Mouse (Mus musculus) intestine, postnatal 0 days (tissue): ENCODE data around the gene Ino80. TPM values are rescaled to one million over a fixed set of nuclear protein-coding genes. Genes with fewer than 3 reads are reported as not detected.

Source experiments
- ATAC-seq: fragments of 200-750 bp; cut with Nextera tagmentation; 2 replicates; pipeline ENCODE4 v1.8.0; 2017; ENCODE audit warnings: mild to moderate bottlenecking, moderate TSS enrichment, moderate library complexity
- H3K27ac ChIP-seq: fragments of 300-500 bp; sonication (generic); 2 replicates; pipeline ENCODE4 v1.5.1; 2014; ENCODE audit warnings: mild to moderate bottlenecking, low read depth, low read length, moderate library complexity
- H3K27me3 ChIP-seq: fragments of 300-500 bp; sonication (generic); replicated peaks from 2 replicates; pipeline ENCODE4 v1.6.1; 2014; ENCODE audit warnings: low read length, mixed read lengths; ENCODE audit not compliant: control insufficient read depth, insufficient read depth
- H3K36me3 ChIP-seq: fragments of 300-500 bp; sonication (generic); 2 replicates; pipeline ENCODE4 v1.6.1; 2014; ENCODE audit warnings: mild to moderate bottlenecking, moderate library complexity; ENCODE audit not compliant: control insufficient read depth, insufficient read depth
- H3K4me1 ChIP-seq: fragments of 300-500 bp; sonication (generic); replicated peaks from 2 replicates; pipeline ENCODE4 v1.6.1; 2014; ENCODE audit warnings: antibody characterized with exemption, low read length, mixed read lengths; ENCODE audit not compliant: control insufficient read depth, insufficient read depth
- H3K4me2 ChIP-seq: fragments of 300-500 bp; sonication (generic); replicated peaks from 2 replicates; pipeline ENCODE4 v1.6.1; 2014; ENCODE audit warnings: low read depth, mild to moderate bottlenecking, moderate library complexity
- H3K4me3 ChIP-seq: fragments of 300-500 bp; sonication (generic); 2 replicates; pipeline ENCODE4 v1.5.1; 2014; ENCODE audit warnings: low read depth, low read length
- H3K9ac ChIP-seq: fragments of 300-500 bp; sonication (generic); 2 replicates; pipeline ENCODE4 v1.6.1; 2014; ENCODE audit warnings: mild to moderate bottlenecking, low read depth, low read length
- H3K9me3 ChIP-seq: fragments of 300-500 bp; sonication (generic); 2 replicates; pipeline ENCODE4 v1.6.1; 2016; ENCODE audit warnings: mixed run types; ENCODE audit not compliant: control insufficient read depth
- CTCF ChIP-seq: sonication (generic); IDR thresholded peaks from 2 replicates; pipeline ENCODE4 v1.5.1; 2016; ENCODE audit warnings: low read depth, mild to moderate bottlenecking, control low read depth, antibody characterized with exemption, moderate library complexity
- WGBS: fragments of 180-500 bp; shearing (Covaris S2); extraction: QIAGEN DNeasy Blood & Tissue Kit; methylation state at CpG from one replicate; pipeline ENCODE4 v1.1.7; 2014; 5-methylcytosine and 5-hydroxymethylcytosine counted together
- polyA plus RNA-seq: library from polyadenylated mRNA; unstranded; fragments of >200 nt; fragmentation: Nextera tagmentation; extraction: Ambion mirVana; gene quantifications from 2 replicates; pipeline ENCODE4 v1.2.1, GENCODE M21; 2015

The Ino80 gene
- polyA plus RNA-seq, 1 experiment from 2014 or later = 2.4 TPM

GRCm38 (mm10) chr2:119329123-119329817 is 148.2 kb downstream of the Ino80 start:
- Histone ChIP-seq H3K4me3 (no peak overlapping the region), H3K9ac (no peak overlapping the region), H3K27ac (no peak overlapping the region), H3K36me3 (peaks cover 4% of the 10 kb centered on the region; the same call in 1 of the 2 replicates), H3K4me1 (peaks cover 5% of the 10 kb centered on the region), H3K9me3 (no peaks in the 10 kb centered on the region), H3K4me2 (0 out of 2 replicates have a peak overlapping the region, but pooled peaks have one; percentile 98), H3K27me3 (peaks cover 15% of the 10 kb centered on the region; the same call in 1 of the 2 replicates)
- WGBS = 42% methylated on average over 3 of the region's 3 CpGs
- ATAC-seq = peak; percentile 77
- no peak for TF ChIP-seq CTCF

DNA sequence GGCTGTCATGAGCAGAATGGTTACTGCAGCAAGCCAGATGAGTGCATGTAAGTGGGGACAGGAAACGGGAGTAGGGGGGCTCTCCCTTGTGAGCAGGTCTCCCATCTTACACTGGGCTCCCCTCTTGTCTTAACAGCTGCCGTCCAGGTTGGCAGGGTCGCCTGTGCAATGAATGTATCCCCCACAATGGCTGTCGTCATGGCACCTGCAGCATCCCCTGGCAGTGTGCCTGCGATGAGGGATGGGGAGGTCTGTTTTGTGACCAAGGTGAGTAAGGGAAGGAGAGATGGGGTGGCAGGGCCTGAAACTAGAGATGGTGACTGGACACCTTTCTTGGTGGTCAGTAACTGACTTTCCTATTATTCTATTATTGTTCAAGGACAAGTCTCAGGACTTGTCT is 148.9 kb downstream of the Ino80 start:
- Histone ChIP-seq H3K9me3 (no peaks in the 10 kb centered on the region), H3K4me3 (peak overlapping the region; percentile 55; the same call in 1 of the 2 replicates), H3K27me3 (peaks cover 20% of the 10 kb centered on the region), H3K9ac (no peak overlapping the region), H3K4me1 (peaks cover 5% of the 10 kb centered on the region), H3K4me2 (peak overlapping the region; percentile 98), H3K27ac (no peak overlapping the region), H3K36me3 (peaks cover 4% of the 10 kb centered on the region; the same call in 1 of the 2 replicates)
- 42% methylated on average over 5 of the region's 5 CpGs for WGBS
- ATAC-seq = no peak
- TF ChIP-seq CTCF = no peak

GRCm38 (mm10) chr2:119327942-119328526 is 149.5 kb downstream of the Ino80 start:
- peak overlapping the region; percentile 55; the same call in 1 of the 2 replicates for H3K4me3 ChIP-seq
- H3K27me3 ChIP-seq = peaks cover 26% of the 10 kb centered on the region
- ATAC-seq = no peak
- no peaks in the 10 kb centered on the region for H3K9me3 ChIP-seq
- H3K9ac ChIP-seq = no peak overlapping the region
- peaks cover 4% of the 10 kb centered on the region; the same call in 1 of the 2 replicates for H3K36me3 ChIP-seq
- TF ChIP-seq CTCF = no peak
- peak overlapping the region; percentile 98 for H3K4me2 ChIP-seq
- 60% methylated on average over 11 of the region's 11 CpGs for WGBS
- H3K4me1 ChIP-seq = peaks cover 5% of the 10 kb centered on the region
- no peak overlapping the region for H3K27ac ChIP-seq

DNA sequence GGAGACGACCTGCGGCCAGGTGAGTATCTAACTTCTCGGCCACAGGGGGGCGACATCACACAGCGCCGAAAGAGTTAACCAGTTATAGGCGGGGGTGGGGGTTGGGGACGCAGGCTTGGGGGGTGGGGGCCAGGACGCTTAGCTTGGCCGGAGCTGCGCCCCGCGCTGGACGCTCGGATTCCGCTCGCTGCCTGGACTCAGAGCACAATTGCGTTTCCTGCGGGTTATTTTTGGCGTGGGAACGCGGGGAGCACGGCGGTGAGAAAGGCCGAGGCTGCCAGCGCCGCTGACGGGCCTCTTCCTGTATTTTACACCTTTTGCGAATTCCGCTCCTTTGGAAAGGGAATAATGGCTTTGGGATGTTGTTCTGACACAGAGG is 150.4 kb downstream of the Ino80 start:
- Histone ChIP-seq H3K9me3 (no peaks in the 10 kb centered on the region), H3K27ac (no peak overlapping the region), H3K27me3 (peaks cover 34% of the 10 kb centered on the region), H3K4me1 (peaks cover 9% of the 10 kb centered on the region), H3K4me2 (peak overlapping the region; percentile 98), H3K36me3 (peaks cover 4% of the 10 kb centered on the region; the same call in 1 of the 2 replicates), H3K4me3 (peak overlapping the region; percentile 55), H3K9ac (no peak overlapping the region)
- peak; percentile 66 for TF ChIP-seq CTCF
- no peak for ATAC-seq
- under 1% methylated on average over 30 of the region's 30 CpGs for WGBS

DNA sequence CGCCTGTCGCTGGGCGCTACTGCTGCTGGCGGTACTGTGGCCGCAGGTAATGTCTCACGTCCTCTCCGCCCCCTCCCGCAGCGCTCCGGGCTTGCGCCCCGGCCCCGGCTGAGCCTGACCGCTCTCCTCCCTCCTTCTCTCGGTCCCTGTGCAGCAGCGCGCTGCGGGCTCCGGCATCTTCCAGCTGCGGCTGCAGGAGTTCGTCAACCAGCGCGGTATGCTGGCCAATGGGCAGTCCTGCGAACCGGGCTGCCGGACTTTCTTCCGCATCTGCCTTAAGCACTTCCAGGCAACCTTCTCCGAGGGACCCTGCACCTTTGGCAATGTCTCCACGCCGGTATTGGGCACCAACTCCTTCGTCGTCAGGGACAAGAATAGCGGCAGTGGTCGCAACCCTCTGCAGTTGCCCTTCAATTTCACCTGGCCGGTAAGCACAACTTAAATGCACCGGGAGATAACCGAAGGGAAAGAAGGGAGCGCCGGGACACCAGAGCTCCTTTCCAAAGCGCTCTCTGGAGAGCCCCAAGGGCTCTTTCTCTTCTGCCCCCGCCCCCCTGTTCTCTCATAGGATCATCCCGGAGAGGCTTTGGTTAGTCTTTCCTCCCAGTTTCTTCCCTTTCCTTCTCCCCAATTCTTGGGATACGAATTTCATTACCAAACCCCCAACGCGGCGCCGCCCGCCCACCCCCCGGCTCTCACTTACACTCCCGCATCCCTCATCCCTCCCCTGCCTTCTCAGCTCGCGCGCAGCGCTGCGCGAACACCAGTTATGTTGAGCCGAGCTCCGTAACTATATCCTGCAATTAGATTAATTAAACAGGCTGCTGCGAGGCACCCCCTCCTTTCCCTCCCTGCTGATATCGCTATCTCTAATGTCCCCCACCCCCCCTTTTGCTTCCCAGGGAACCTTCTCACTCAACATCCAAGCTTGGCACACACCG is 151.1 kb downstream of the Ino80 start:
- peaks cover 34% of the 10 kb centered on the region for H3K27me3 ChIP-seq
- WGBS = under 1% methylated on average over 61 of the region's 61 CpGs

More for the DNA sequence above, 151.1 kb downstream of the Ino80 start:
- Histone ChIP-seq H3K4me2 (peak overlapping the region; percentile 98), H3K27ac (peak overlapping the region; percentile 71; the same call in 1 of the 2 replicates), H3K4me1 (peaks cover 13% of the 10 kb centered on the region), H3K9me3 (no peaks in the 10 kb centered on the region), H3K4me3 (peak overlapping the region; percentile 55), H3K9ac (peak overlapping the region; percentile 60), H3K36me3 (no peaks in the 10 kb centered on the region)
- TF ChIP-seq CTCF = no peak
- no peak for ATAC-seq
